Mouse (Mus musculus) T-helper 17 cell (primary cell): Measurements from ENCODE around the gene Adamts4.
"Not testable (repeated sequence)": the region's sequence is repeated elsewhere in the genome, so short reads cannot be mapped to it uniquely, and the experiment has no call there.

Source experiments
- in situ Hi-C, 2 experiments: fragments of 300-600 bp; cut with MboI, MseI; formaldehyde crosslinking; loops; 1 replicate in 1 of 2; 2 replicates in 1 of 2; pipeline ENCODE4 v1.15.1; 2025; ENCODE audit warnings: high pct_unique_total_duplicates in 2 of 2

The Adamts4 gene

DNA sequence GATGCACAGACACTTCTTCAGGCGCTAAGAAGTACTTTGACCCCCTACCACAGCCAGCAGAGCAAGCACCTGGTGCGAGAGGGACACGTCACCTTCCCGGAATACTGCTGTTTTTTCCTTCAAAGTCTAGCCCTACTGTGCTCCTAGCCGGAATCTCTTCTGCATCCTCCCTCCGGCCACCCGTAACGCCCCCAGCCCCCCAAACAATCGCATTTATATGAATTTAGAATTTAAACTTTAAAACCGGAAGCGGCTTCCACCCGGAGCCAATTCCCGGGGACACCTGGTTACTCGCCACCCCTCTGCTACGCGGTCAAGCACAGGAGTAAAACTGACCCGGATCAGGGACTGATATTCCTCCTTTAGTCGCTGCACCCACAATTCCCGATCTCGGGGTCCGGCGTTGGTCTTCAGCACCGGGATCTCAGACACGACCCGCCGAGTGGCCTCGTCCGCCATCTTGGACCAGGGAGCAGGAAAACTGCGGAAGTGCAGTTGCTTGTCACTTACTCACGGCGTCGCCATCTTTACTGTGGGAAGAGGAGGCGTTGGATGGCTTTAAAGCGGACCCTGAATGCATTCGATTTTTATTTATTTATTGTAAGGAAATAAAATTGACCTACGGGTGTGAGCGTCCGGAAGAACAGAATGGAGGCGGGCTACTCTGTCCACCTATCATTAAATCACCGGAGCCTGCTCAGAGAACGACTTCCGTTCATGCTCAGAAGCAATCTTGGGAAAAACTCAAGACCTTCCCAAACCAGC, 44.3 kb downstream of the Adamts4 start, which contains the start of gene Ufc1:
Gene Ufc1 (minus strand): TSS at position 727 of the 765 bp plus-strand sequence.
- in situ Hi-C loops: no loop called here

GRCm38 (mm10) chr1:171295063-171295402, 44.8 kb downstream of the Adamts4 start:
- in situ Hi-C loops: no loop called here

- in situ Hi-C loops: no loop called here
These were observed 48.0 kb downstream of the Adamts4 start for GRCm38 (mm10) chr1:171298226-171298625.

DNA sequence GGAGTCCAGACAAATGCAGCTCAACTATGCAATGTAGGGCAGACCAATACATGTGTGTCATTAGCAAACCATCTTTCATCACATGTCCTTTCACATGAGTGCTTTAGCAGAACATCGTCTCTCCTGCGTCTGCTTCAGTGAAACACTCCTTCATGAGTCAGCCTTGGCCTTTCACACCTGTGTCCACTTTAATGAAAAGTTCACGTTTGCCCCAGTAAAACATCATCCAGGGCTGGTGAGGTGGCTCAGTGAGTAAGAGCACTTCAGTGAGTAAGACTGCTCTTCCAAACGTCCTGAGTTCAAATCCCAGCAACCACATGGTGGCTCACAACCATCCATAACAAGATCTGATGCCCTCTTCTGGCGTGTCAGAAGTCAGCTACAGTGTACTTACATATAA, 55.9 kb downstream of the Adamts4 start:
- in situ Hi-C loops: not testable (repeated sequence)

DNA sequence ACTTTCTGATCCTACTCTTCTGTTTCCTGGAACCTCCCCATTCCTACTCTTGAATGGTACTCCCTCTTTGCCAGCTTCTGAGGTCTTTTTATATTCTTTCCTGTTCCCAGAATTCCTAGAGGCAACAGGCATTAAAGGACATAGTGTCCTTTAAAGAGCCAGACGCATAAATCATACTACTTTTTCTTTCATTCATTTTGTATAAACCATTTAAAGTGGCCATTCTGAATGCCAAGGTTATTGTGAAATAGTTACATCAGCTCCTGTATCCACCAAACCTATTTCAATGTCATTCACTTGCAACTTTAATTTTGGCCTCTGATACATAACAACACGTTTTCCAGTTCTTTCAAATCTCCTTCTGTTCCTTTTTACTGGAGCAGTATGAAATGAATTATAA, 59.1 kb downstream of the Adamts4 start:
- in situ Hi-C loops: no loop called here
